Mouse (Mus musculus) bone marrow, adult 2 months (tissue): ENCODE results near the gene March6. TPM values are rescaled to one million over a fixed set of nuclear protein-coding genes. Genes with fewer than 3 reads are reported as not detected.

ENCODE experiments used
- H3K27ac ChIP-seq: fragments of 200-500 bp; 2 replicates; pipeline ENCODE4 v1.5.1; 2012; ENCODE audit warnings: low read depth, mild to moderate bottlenecking, control low read depth, inconsistent platforms, low read length; ENCODE audit not compliant: control insufficient read depth, poor library complexity, insufficient read depth
- H3K4me1 ChIP-seq: fragments of 200-500 bp; 2 replicates; pipeline ENCODE4 v1.6.1; 2011; ENCODE audit warnings: low read length; ENCODE audit not compliant: control insufficient read depth, insufficient read depth
- H3K4me3 ChIP-seq: fragments of 200-500 bp; replicated peaks from 2 replicates; pipeline ENCODE3; 2011; ENCODE audit warnings: mild to moderate bottlenecking, low read depth, low read length, control low read depth; ENCODE audit not compliant: control insufficient read depth
- CTCF ChIP-seq: fragments of 200-500 bp; IDR thresholded peaks from 2 replicates; pipeline ENCODE4 v1.5.1; 2011; ENCODE audit warnings: low read length, control low read depth; ENCODE audit not compliant: control insufficient read depth, insufficient read depth
- POLR2A ChIP-seq: fragments of 200-500 bp; IDR thresholded peaks from 2 replicates; pipeline ENCODE4 v1.6.1; 2011; ENCODE audit warnings: low read depth, mild to moderate bottlenecking, control low read depth, low read length, borderline replicate concordance; ENCODE audit not compliant: control insufficient read depth
- WGBS: fragments of 180-500 bp; shearing (Covaris S2); methylation state at CpG from one replicate; pipeline ENCODE4 v1.1.7; 2018; 5-methylcytosine and 5-hydroxymethylcytosine counted together
- polyA plus RNA-seq: library from polyadenylated mRNA; stranded (reverse); fragments of >200 nt; gene quantifications from 2 replicates; pipeline ENCODE4 v1.2.4, GENCODE M21; 2011; ENCODE audit warnings: low replicate concordance; ENCODE audit not compliant: missing spikeins, insufficient read depth, insufficient read length

The March6 gene
- polyA plus RNA-seq, 1 experiment: 20.9 TPM

- TF ChIP-seq POLR2A (no peak), CTCF (no peak)
- Histone ChIP-seq H3K4me3 (no peak overlapping the region), H3K4me1 (no peaks in the 10 kb centered on the region; the same call in 1 of the 2 replicates), H3K27ac (no peak overlapping the region)
- 82% methylated on average over 2 of the region's 2 CpGs for WGBS
These were observed 94.0 kb downstream of the March6 start for GRCm38 (mm10) chr15:31436811-31437210.

GRCm38 (mm10) chr15:31436083-31436482 lies 94.8 kb downstream of the March6 start:
- no peak overlapping the region for H3K4me3 ChIP-seq
- TF ChIP-seq CTCF: no peak
- no peak for TF ChIP-seq POLR2A
- H3K4me1 ChIP-seq: no peaks in the 10 kb centered on the region; the same call in 1 of the 2 replicates
- no peak overlapping the region for H3K27ac ChIP-seq
- WGBS: 52% methylated on average over 1 of the region's 1 CpGs

GRCm38 (mm10) chr15:31433768-31434167 lies 97.1 kb downstream of the March6 start:
- H3K4me3 ChIP-seq: no peak overlapping the region
- WGBS: 58% methylated on average over 7 of the region's 7 CpGs
- no peaks in the 10 kb centered on the region for H3K4me1 ChIP-seq
- no peak for TF ChIP-seq POLR2A
- no peak for TF ChIP-seq CTCF
- H3K27ac ChIP-seq: no peak overlapping the region

GRCm38 (mm10) chr15:31431847-31432246 lies 99.0 kb downstream of the March6 start:
- no peaks in the 10 kb centered on the region for H3K4me1 ChIP-seq
- 96% methylated on average over 8 of the region's 8 CpGs for WGBS
- H3K27ac ChIP-seq: no peak overlapping the region
- TF ChIP-seq CTCF: no peak
- TF ChIP-seq POLR2A: no peak
- no peak overlapping the region for H3K4me3 ChIP-seq

- Histone ChIP-seq H3K4me1 (no peaks in the 10 kb centered on the region), H3K27ac (no peak overlapping the region), H3K4me3 (no peak overlapping the region)
- TF ChIP-seq POLR2A: no peak
- no peak for TF ChIP-seq CTCF
- 91% methylated on average over 2 of the region's 2 CpGs for WGBS
These were observed 100.8 kb downstream of the March6 start for GRCm38 (mm10) chr15:31430014-31430413.

GRCm38 (mm10) chr15:31429429-31429828 lies 101.4 kb downstream of the March6 start:
- TF ChIP-seq CTCF (no peak), POLR2A (no peak)
- WGBS: 81% methylated on average over 7 of the region's 7 CpGs
- no peaks in the 10 kb centered on the region for H3K4me1 ChIP-seq
- no peak overlapping the region for H3K4me3 ChIP-seq
- no peak overlapping the region for H3K27ac ChIP-seq

GRCm38 (mm10) chr15:31428571-31428970 lies 102.3 kb downstream of the March6 start:
- TF ChIP-seq POLR2A: no peak
- no peak for TF ChIP-seq CTCF
- H3K4me3 ChIP-seq: no peak overlapping the region
- 88% methylated on average over 12 of the region's 12 CpGs for WGBS
- no peaks in the 10 kb centered on the region for H3K4me1 ChIP-seq
- H3K27ac ChIP-seq: no peak overlapping the region

- Histone ChIP-seq H3K4me1 (no peaks in the 10 kb centered on the region), H3K27ac (no peak overlapping the region), H3K4me3 (no peak overlapping the region)
- TF ChIP-seq POLR2A (no peak), CTCF (0 out of 2 replicates have a peak, but pooled peaks have one; percentile 11)
- 70% methylated on average over 3 of the region's 3 CpGs for WGBS
These were observed 103.5 kb downstream of the March6 start for GRCm38 (mm10) chr15:31427390-31427789.

- Histone ChIP-seq H3K4me3 (no peak overlapping the region), H3K4me1 (no peaks in the 10 kb centered on the region), H3K27ac (no peak overlapping the region)
- no peak for TF ChIP-seq CTCF
- TF ChIP-seq POLR2A: no peak
- WGBS: 22% methylated on average over 8 of the region's 8 CpGs
These were observed 104.7 kb downstream of the March6 start for GRCm38 (mm10) chr15:31426066-31426706.
